Mouse (Mus musculus): Measurements from ENCODE around the gene Astn2. TPM values are rescaled to one million over a fixed set of nuclear protein-coding genes. Genes with fewer than 3 reads are reported as not detected.

Gene Astn2
- total RNA-seq, 2 experiments from 2014 or later = not detected

- ATAC-seq (replicated peaks; ENCODE audit: low FRiP score, poor library complexity, severe bottlenecking) = no peak
These were observed 89.5 kb downstream of the Astn2 start for GRCm38 (mm10) chr4:66314806-66315484.

- ATAC-seq (replicated peaks; ENCODE audit: low FRiP score, poor library complexity, severe bottlenecking) = no peak
These were observed 91.7 kb downstream of the Astn2 start for GRCm38 (mm10) chr4:66312733-66313132.

GRCm38 (mm10) chr4:66310315-66311020, 93.9 kb downstream of the Astn2 start:
- ATAC-seq (replicated peaks; ENCODE audit: low FRiP score, poor library complexity, severe bottlenecking) = no peak

- no peak for ATAC-seq (replicated peaks; ENCODE audit: low FRiP score, poor library complexity, severe bottlenecking)
These were observed 98.0 kb downstream of the Astn2 start for GRCm38 (mm10) chr4:66306377-66306776.

- no peak for ATAC-seq (replicated peaks; ENCODE audit: low FRiP score, poor library complexity, severe bottlenecking)
These were observed 101.6 kb downstream of the Astn2 start for GRCm38 (mm10) chr4:66302686-66303310.

- ATAC-seq (replicated peaks; ENCODE audit: low FRiP score, poor library complexity, severe bottlenecking) = no peak
These were observed 119.4 kb downstream of the Astn2 start for GRCm38 (mm10) chr4:66285034-66285433.

- ATAC-seq (replicated peaks; ENCODE audit: low FRiP score, poor library complexity, severe bottlenecking) = no peak
These were observed 128.3 kb downstream of the Astn2 start for GRCm38 (mm10) chr4:66276096-66276495.

- ATAC-seq (replicated peaks; ENCODE audit: low FRiP score, poor library complexity, severe bottlenecking) = no peak
These were observed 132.8 kb downstream of the Astn2 start for GRCm38 (mm10) chr4:66271550-66272117.

GRCm38 (mm10) chr4:66264031-66264430, 140.4 kb downstream of the Astn2 start:
- ATAC-seq (replicated peaks; ENCODE audit: low FRiP score, poor library complexity, severe bottlenecking) = no peak

- no peak for ATAC-seq (replicated peaks; ENCODE audit: low FRiP score, poor library complexity, severe bottlenecking)
These were observed 143.1 kb downstream of the Astn2 start for GRCm38 (mm10) chr4:66261276-66261675.

- no peak for ATAC-seq (replicated peaks; ENCODE audit: low FRiP score, poor library complexity, severe bottlenecking)
These were observed 145.5 kb downstream of the Astn2 start for GRCm38 (mm10) chr4:66258905-66259304.

- ATAC-seq (replicated peaks; ENCODE audit: low FRiP score, poor library complexity, severe bottlenecking) = no peak
These were observed 149.5 kb downstream of the Astn2 start for GRCm38 (mm10) chr4:66254695-66255492.

GRCm38 (mm10) chr4:66248521-66248920, 155.9 kb downstream of the Astn2 start:
- ATAC-seq (replicated peaks; ENCODE audit: low FRiP score, poor library complexity, severe bottlenecking) = no peak

- ATAC-seq (replicated peaks; ENCODE audit: low FRiP score, poor library complexity, severe bottlenecking) = no peak
These were observed 161.7 kb downstream of the Astn2 start for GRCm38 (mm10) chr4:66242683-66243082.

- no peak for ATAC-seq (replicated peaks; ENCODE audit: low FRiP score, poor library complexity, severe bottlenecking)
These were observed 171.6 kb downstream of the Astn2 start for GRCm38 (mm10) chr4:66232799-66233198.

GRCm38 (mm10) chr4:66232350-66232749, 172.1 kb downstream of the Astn2 start:
- ATAC-seq (replicated peaks; ENCODE audit: low FRiP score, poor library complexity, severe bottlenecking) = no peak

GRCm38 (mm10) chr4:66230735-66231134, 173.7 kb downstream of the Astn2 start:
- no peak for ATAC-seq (replicated peaks; ENCODE audit: low FRiP score, poor library complexity, severe bottlenecking)

- no peak for ATAC-seq (replicated peaks; ENCODE audit: low FRiP score, poor library complexity, severe bottlenecking)
These were observed 181.7 kb downstream of the Astn2 start for GRCm38 (mm10) chr4:66222602-66223317.

- ATAC-seq (replicated peaks; ENCODE audit: low FRiP score, poor library complexity, severe bottlenecking) = no peak
These were observed 189.2 kb downstream of the Astn2 start for GRCm38 (mm10) chr4:66215170-66215618.

All from erythroid progenitor cell, adult 5-6 weeks (primary cell).